Mouse (Mus musculus) layer of hippocampus, postnatal 10 days (tissue): ENCODE results near the gene Bcar1. TPM values are rescaled to one million over a fixed set of nuclear protein-coding genes. Genes with fewer than 3 reads are reported as not detected.

Source experiments
- DNase-seq, 2 experiments: peaks; one replicate each; pipeline ENCODE4 v3.0.0; 2021; ENCODE audit warnings: low spot score in 2 of 2
- microRNA-seq, 2 experiments: library from miRNA; unstranded; fragments of <30 nt; microRNA quantifications; one replicate each; pipeline ENCODE4 v1.2.0; 2021
- total RNA-seq, 2 experiments: library from RNA; stranded (reverse); gene quantifications; 2 replicates each; pipeline ENCODE4 v1.2.3; 2021

Gene Bcar1
- total RNA-seq, 2 experiments from 2014 or later, result 60.1 to 62.6 TPM

DNA sequence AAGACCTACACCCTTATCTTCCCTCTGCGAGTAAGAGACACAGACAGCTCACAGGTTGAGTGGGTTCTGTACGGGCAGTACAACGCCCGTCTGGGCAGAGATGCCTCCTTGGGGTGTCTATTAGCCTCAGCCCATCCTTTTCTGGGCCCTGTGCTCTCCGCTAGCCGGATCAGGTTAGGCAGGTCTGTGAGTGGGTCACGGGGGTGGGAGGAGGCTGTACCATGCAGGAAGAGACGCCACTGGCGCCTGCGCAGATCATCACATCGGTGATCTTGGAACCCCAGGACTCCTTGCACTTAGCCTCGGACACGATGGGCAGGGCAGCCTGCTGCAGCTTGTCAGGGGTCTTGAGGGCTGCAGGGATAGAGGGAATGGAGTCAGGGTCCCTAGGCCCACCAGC is 56.7 kb downstream of the Bcar1 start:
- DNase-seq, result no peak

DNA sequence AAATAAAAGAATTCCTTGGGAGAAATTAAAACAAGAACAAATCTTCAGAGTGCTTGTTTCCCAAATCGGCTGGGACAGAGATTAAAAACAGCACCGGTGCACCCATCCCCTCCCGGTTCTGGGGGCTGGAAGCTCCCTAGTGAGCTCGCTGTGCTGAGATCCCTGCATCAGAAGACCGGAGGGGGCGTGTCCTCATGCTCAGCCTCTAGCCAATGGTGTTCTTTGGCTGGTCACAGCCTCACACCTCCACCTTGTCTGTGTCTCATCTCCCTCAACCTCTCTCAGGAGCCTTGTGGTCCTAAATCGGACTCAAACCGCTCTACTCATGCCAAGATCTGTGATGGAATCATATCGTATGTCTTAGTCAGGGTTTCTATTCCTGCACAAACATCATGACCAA is 61.1 kb downstream of the Bcar1 start:
- DNase-seq, result no peak

DNA sequence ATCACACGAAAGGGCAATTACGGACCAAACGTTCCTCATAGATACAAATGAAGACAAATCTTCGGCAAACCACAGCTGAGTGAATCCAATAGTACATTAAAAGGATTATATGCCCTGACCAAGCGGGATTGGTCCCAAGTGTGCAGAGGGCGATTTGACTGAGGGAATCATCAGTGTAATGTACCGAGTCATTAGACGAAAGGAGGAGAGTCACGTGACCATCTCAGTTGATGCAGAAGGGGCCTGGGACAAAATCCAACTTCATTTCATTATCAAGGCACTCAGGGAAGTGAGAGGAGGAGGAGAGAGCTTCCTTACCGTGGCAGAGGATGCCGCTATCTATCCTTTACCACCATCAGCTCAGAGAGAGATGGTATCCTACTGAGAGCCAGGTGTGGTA is 62.5 kb downstream of the Bcar1 start:
- no peak for DNase-seq

DNA sequence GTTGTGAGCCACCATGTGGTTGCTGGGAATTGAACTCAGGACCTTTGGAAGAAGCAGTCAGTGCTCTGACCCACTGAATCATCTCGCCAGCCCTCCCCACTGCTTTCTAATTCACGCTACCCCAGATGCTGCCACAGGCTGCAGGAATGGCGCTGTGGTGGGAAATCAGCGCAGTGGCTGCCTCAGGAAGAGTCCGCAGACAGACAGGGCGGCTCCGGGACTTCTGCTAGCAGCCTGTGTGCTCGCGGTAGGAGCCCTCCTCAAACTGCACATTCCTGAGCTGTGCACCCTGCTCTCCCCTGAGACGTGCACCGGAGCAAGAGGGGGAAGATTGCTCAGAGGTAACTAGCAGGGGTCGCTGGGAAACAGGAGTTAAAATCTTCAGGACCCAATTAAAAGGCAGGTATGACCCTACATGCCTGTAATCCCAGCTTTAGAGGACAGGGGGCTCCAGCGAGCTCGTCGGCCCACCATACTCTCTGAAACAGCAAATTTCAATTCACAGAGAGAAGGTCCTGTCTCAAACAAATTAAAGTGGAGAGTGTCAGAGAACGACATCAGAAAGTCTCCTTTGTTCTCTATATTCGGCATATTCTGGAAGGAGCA is 63.1 kb downstream of the Bcar1 start:
- DNase-seq, result peak in 1 of 2 experiments; percentile 23

DNA sequence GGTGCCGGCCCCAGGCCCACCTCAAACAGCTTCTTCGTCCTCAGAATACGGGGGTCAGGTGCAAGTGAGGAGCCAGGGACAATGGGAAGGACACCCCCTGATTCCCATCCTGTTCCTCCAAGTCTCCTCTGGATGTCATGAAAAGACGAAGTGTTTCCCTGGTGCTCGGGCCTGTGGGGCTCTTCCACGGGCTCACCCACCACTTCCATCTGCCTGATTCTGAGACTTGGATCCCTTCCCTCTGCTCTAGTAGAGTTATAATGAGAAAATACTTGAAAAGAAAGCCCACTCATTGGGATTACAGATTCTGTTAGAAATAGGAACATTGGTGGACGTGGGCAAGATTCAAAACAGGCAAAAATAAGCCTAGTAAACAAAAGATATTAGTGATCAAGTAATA is 64.8 kb downstream of the Bcar1 start:
- DNase-seq, result peak in 1 of 2 experiments; percentile 18

DNA sequence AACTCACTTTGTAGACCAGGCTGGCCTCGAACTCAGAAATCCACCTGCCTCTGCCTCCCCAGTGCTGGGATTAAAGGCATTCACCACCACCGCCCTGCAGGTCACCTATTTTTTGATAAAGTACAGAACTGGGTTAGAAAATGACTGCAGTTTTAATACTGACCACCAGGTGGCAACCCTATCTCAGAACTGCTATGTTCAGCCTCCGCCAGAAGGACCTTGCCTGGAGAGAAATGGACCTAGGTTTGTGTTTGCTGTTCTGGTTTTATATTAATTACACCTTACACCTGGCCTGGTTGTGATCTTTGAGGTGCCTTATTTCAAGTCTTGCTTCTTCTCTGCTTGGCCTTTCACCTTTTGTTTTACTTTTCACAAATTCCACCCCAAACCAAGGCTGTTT is 65.5 kb downstream of the Bcar1 start:
- peak; percentile 60 to 71 for DNase-seq

DNA sequence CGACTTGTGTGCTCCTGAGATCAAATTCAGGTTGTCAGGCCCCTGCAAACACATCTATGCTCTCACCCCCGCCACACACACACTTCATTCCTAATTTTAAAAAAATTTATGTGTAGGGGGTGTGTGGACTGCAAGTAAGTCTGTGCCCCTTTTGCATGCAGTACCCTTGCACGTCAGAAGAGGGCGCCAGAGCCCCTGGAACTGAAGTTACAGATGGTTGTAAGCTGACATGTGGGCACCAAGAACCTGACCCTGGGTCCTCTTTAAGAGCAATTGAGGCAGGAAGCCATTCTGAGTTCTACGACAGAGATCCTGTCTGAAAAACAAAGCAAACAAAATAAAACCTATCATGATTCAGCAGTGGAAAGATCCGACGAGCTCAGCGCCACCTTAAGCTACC is 67.4 kb downstream of the Bcar1 start:
- DNase-seq, result peak in 1 of 2 experiments; percentile 23

DNA sequence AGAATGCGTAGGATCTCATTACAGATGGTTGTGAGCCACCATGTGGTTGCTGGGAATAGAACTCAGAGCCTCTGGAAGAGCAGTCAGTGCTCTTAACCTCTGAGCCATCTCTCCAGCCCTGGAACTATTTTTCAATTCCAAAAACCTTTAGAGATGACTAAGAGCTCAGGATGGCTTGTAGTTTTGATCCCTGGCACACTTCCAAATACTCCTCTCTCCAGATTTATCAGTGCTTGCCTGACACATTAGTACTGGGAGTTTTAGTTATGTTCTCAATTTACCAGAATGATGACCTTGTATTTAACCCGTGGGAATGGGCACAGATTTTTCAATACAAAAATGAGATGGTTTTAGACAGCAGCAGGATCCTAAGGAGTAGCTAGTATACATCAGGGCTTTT is 76.9 kb downstream of the Bcar1 start:
- no peak for DNase-seq

DNA sequence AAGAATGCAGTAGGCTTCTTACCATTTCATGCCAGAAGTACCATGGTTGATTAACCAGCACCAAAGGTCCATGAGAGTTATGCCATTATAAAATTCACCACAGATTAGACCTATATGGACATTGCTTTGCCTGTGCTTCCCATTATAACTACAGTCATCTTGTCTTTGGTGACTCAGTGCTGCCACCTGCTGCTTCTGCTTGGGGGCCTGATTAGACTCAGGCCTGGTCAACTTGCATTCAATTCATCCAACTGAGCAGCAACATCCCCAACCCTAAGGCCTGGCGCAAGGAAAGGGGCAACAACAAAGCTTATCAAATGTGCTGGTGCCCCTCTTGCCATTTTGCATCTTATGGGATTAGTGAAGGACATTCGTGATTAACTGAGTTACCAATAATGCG is 81.1 kb downstream of the Bcar1 start:
- peak; percentile 76 to 81 for DNase-seq

Small RNAs within 50 kb of the gene (microRNA-seq; reads per million reads assigned to microRNA genes)
- 0 reads per million in 2 experiments for gene Mir7076

Other genes with a start within 250 kb of the Bcar1 start
- 10 to 100 TPM; 25.4 to 28.8 TPM for gene Wdr59, start 221.7 kb downstream of the Bcar1 start, total RNA-seq
- gene Znrf1, start 207.7 kb downstream of the Bcar1 start, total RNA-seq, result 100 to 1,000 TPM; 133 to 145 TPM
- 1 to 10 TPM; 2.3 to 2.6 TPM for gene Ldhd, start 113.4 kb downstream of the Bcar1 start, total RNA-seq
- gene Zfp1, start 100.4 kb downstream of the Bcar1 start, total RNA-seq, result 10 to 100 TPM; 21.4 to 21.9 TPM
- not detected for gene Ctrb1, start 52.8 kb downstream of the Bcar1 start, total RNA-seq
- 100 to 1,000 TPM; 100 to 101 TPM for gene Cfdp1, start 110.5 kb upstream of the Bcar1 start, total RNA-seq
- gene Tmem170, start 132.9 kb upstream of the Bcar1 start, total RNA-seq, result 1 to 10 TPM; 3.4 to 4.1 TPM
- gene Chst5, start 166.6 kb upstream of the Bcar1 start, total RNA-seq, result under 1 TPM; 0.48 to 0.89 TPM
- gene Tmem231, start 190.1 kb upstream of the Bcar1 start, total RNA-seq, result 10 to 100 TPM in 1 of 2 experiments, 1 to 10 TPM in 1; 9.8 to 10.1 TPM
- gene Gabarapl2, start 196.9 kb upstream of the Bcar1 start, total RNA-seq, result 100 to 1,000 TPM; 193 to 198 TPM
- 1 to 10 TPM; 5.0 to 5.2 TPM for gene Adat1, start 248.5 kb upstream of the Bcar1 start, total RNA-seq